Comparison of ENCODE assay signal across 8 mouse cellular contexts in genomic region chr11:113797014-113797983, GRCm38 (mm10). TPM values are rescaled to one million over a fixed set of nuclear protein-coding genes. Genes with fewer than 3 reads are reported as not detected.
DNase-seq lines count a peak whose midpoint lies in the region; ATAC-seq and TF ChIP-seq lines count a peak whose summit lies in the region.

No protein-coding gene starts in this region.

- peak overlapping the region; percentile 89 for H3K27ac ChIP-seq in layer of hippocampus, adult 2 months
- 0 out of 2 replicates have a peak overlapping the region, but pooled peaks have one; percentile 28 for H3K27ac ChIP-seq in embryonic facial prominence, embryonic 14.5 days (replicated peaks; ENCODE audit: low read depth, low read length)
- peak overlapping the region; percentile 86 for H3K27ac ChIP-seq in hindbrain, embryonic 10.5 days
- H3K27ac ChIP-seq in midbrain, embryonic 16.5 days (ENCODE audit: low read length): peak overlapping the region; percentile 53; the same call in 1 of the 2 replicates

- no peak for TF ChIP-seq CTCF in layer of hippocampus, adult 2 months (conservative IDR thresholded peaks at IDR 0.05)

- 56% methylated on average over 19 of the region's 19 CpGs for WGBS in embryonic facial prominence, embryonic 14.5 days
- WGBS in hindbrain, embryonic 10.5 days: 63% methylated on average over 19 of the region's 19 CpGs
- WGBS in midbrain, embryonic 16.5 days: 45% methylated on average over 19 of the region's 19 CpGs

- no peak overlapping the region for H3K4me2 ChIP-seq in embryonic facial prominence, embryonic 14.5 days (ENCODE audit: low read depth, low read length)
- H3K4me2 ChIP-seq in midbrain, embryonic 16.5 days (ENCODE audit: low read length): no peak overlapping the region; the same call in 1 of the 2 replicates

- no peaks in the 10 kb centered on the region for H3K36me3 ChIP-seq in embryonic facial prominence, embryonic 14.5 days (ENCODE audit: control insufficient read depth, insufficient read depth, low read length)
- H3K36me3 ChIP-seq in hindbrain, embryonic 10.5 days: peaks cover 34% of the 10 kb centered on the region
- no peaks in the 10 kb centered on the region for H3K36me3 ChIP-seq in midbrain, embryonic 16.5 days (ENCODE audit: control insufficient read depth, insufficient read depth, low read length)

- H3K27me3 ChIP-seq in embryonic facial prominence, embryonic 14.5 days (replicated peaks; ENCODE audit: control insufficient read depth, insufficient read depth, low read length): no peaks in the 10 kb centered on the region
- H3K27me3 ChIP-seq in hindbrain, embryonic 10.5 days (ENCODE audit: insufficient read depth, poor library complexity, severe bottlenecking): peaks cover 14% of the 10 kb centered on the region
- H3K27me3 ChIP-seq in midbrain, embryonic 16.5 days (ENCODE audit: control insufficient read depth, insufficient read depth, low read depth, low read length): no peaks in the 10 kb centered on the region

- no peak overlapping the region for H3K4me3 ChIP-seq in layer of hippocampus, adult 2 months
- H3K4me3 ChIP-seq in embryonic facial prominence, embryonic 14.5 days (ENCODE audit: low read depth, low read length): no peak overlapping the region
- H3K4me3 ChIP-seq in hindbrain, embryonic 10.5 days: no peak overlapping the region
- no peak overlapping the region for H3K4me3 ChIP-seq in midbrain, embryonic 16.5 days (ENCODE audit: low read depth, low read length)

- no peak overlapping the region for H3K9ac ChIP-seq in embryonic facial prominence, embryonic 14.5 days (ENCODE audit: low read depth, low read length)
- 0 out of 2 replicates have a peak overlapping the region, but pooled peaks have one; percentile 26 for H3K9ac ChIP-seq in midbrain, embryonic 16.5 days (ENCODE audit: low read depth, low read length)

- no peaks in the 10 kb centered on the region for H3K9me3 ChIP-seq in embryonic facial prominence, embryonic 14.5 days (ENCODE audit: control insufficient read depth, low read length)
- no peaks in the 10 kb centered on the region for H3K9me3 ChIP-seq in hindbrain, embryonic 10.5 days
- H3K9me3 ChIP-seq in midbrain, embryonic 16.5 days (replicated peaks; ENCODE audit: control insufficient read depth, low read length, poor library complexity, severe bottlenecking): no peaks in the 10 kb centered on the region

- H3K4me1 ChIP-seq in embryonic facial prominence, embryonic 14.5 days (ENCODE audit: control insufficient read depth, insufficient read depth, low read length): peaks cover 16% of the 10 kb centered on the region
- H3K4me1 ChIP-seq in hindbrain, embryonic 10.5 days (replicated peaks): peaks cover 68% of the 10 kb centered on the region
- peaks cover 12% of the 10 kb centered on the region for H3K4me1 ChIP-seq in midbrain, embryonic 16.5 days (ENCODE audit: control insufficient read depth, insufficient read depth, low read length)

- ATAC-seq in embryonic facial prominence, embryonic 14.5 days (ENCODE audit: low read depth): no peak; the same call in 1 of the 2 replicates
- ATAC-seq in midbrain, embryonic 16.5 days: 0 out of 2 replicates have a peak, but pooled peaks have one; percentile 14
- ATAC-seq in megakaryocyte, adult 5-6 weeks (ENCODE audit: poor library complexity, severe bottlenecking): no peak

- no peak for DNase-seq in layer of hippocampus, adult 2 months (ENCODE audit: low spot score in 2 of 2)
- no peak for DNase-seq in layer of hippocampus, adult 9-11 months
- no peak for DNase-seq in embryonic facial prominence, embryonic 14.5 days (ENCODE audit: low spot score)
- no peak for DNase-seq in hindbrain, embryonic 10.5 days (ENCODE audit: low spot score)
- no peak for DNase-seq in thymus, postnatal 0 days (ENCODE audit: low spot score)
- DNase-seq in yolk sac, embryonic 10.5 days (ENCODE audit: low spot score): no peak

RNA-seq across cellular contexts. Expression of gene Cdc42ep4, which starts 45.6 kb away (rescaled TPM):
- 10 to 100 TPM; 30.5 to 35.2 TPM for total RNA-seq in layer of hippocampus, adult 2 months (2021)
- polyA plus RNA-seq in embryonic facial prominence, embryonic 14.5 days (2014; fragmentation: Nextera tagmentation; extraction: Ambion mirVana): 39.3 and 51.0 TPM in 2 replicates
- 114 and 120 TPM in 2 replicates for polyA plus RNA-seq in hindbrain, embryonic 10.5 days (2016; fragmentation: Nextera tagmentation; extraction: Ambion mirVana)
- polyA plus RNA-seq in midbrain, embryonic 16.5 days (2015; fragmentation: Nextera tagmentation; extraction: Ambion mirVana): 73.2 and 75.0 TPM in 2 replicates
- polyA plus RNA-seq in thymus, postnatal 0 days (2015; fragmentation: Nextera tagmentation; extraction: Ambion mirVana): 37.0 and 38.7 TPM in 2 replicates
- total RNA-seq in megakaryocyte, adult 5-6 weeks (2015): 14.0 and 20.1 TPM in 2 replicates
- 26.9 and 27.8 TPM in 2 replicates for total RNA-seq in megakaryocyte, adult 5-6 weeks (2017)

Comparison
In these comparisons a context has a peak if more than half of its experiments do, and no peak if none do; other contexts are left out.
1. H3K27ac ChIP-seq: peak in every context shown above with its lines; median percentile 89 in layer of hippocampus, adult 2 months; 86 in hindbrain, embryonic 10.5 days; 53 in midbrain, embryonic 16.5 days; 28 in embryonic facial prominence, embryonic 14.5 days.